Mouse (Mus musculus) kidney, adult 18-20 months (tissue): Measurements from ENCODE around the gene Ecm1.

Source experiments
- DNase-seq: peaks from one replicate; pipeline ENCODE4 v3.0.0; 2021

Gene Ecm1

DNA sequence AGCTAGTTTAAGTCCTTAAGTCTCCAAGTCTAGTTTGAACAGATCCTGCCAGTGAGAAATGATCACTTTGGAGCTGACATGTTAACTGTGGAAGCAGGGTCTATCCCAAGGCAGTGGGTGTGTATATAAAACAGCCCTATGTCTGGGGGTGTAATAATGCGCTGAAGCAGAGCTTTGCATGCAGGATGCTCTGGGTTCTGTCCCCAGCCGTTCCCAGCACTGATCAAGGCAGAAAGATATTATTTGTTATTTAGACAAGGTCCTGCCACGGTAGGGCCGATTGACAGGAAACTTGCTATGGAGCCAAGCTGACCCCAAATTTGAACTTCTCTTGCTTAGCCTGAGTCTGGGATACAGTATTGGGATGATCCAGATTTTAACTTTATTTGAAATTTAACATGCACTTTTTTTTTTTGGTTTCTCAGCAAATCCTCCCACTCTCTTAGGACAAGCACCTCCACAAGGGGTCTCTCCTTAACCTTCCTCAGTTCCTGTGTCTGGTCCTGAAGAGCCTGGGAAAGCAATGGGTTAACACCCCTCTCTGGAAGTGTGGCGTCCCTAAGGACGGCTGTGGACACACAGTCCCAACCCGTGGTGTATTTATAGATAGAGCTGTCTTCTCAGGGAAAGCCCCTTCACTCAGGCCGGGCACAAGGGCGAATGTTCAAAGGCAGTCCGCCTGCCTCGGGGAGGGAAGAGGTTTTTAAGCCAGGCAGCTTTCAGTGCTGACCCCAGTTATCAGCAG, 50.0 kb downstream of the Ecm1 start:
- DNase-seq, result no peak

DNA sequence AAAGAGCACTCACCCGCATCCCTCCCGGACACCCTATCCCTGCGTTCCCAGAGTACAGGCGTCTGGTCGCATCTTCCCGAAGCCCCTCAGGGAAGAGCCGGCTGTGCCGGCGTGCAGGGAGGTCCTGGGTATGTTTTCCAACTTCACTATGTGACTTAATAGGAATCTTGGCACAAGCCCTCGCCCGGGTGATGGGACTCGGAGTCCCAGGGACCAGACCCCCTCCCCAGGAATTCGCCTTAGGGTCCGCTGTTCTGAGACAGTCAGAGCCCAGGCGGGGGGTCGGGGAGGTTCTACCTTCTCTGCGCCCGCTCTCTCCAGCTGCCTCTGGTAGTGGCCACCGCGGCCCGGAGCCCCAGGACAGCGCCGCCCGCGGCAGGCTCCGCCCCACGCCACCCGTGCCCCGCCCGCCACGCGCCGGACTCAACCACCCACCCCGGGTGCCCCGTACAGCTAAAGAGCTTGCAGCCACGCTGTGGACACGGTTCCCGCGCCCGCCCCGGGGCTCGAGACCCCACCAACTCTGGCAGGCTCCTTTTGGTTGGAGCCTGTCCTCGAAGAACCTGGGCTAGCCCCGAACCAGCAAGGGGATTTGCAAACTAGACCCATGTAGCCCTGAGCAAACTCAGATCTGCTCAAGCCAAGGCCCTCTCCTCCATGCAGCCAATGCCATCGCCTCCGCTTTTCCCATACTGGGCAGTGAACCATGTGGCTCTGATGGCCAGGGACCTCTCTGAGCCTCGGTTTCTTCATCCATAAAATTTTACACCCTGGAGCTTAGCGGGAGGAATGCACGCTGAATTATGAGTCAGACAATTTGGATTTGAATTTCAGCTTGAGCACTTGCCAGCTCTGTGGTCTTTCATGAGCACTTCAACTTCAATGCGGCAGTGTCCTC, 51.6 kb downstream of the Ecm1 start, which contains the start of gene Adamtsl4:
Adamtsl4 (minus strand) TSS at position 394 of the 898 bp plus-strand sequence.
- peak; percentile 81 for DNase-seq

DNA sequence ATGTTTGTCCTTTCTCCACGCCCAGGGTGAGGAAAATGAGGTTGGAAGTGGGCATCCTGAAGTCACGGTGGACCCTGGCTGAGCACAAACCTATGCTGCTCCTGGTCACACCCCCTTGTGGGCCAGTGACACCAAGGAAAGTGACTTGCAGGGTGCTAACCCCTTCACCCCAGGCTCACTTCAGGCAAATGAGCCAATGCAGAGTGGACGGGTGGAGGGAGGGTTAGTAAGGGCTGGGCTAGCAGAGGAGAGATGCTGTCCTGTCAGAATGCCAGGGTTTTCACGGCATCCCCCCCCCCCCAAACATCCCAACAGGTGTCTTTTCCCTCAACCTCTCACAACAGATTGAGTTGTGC, 52.2 kb downstream of the Ecm1 start:
- DNase-seq, result no peak

DNA sequence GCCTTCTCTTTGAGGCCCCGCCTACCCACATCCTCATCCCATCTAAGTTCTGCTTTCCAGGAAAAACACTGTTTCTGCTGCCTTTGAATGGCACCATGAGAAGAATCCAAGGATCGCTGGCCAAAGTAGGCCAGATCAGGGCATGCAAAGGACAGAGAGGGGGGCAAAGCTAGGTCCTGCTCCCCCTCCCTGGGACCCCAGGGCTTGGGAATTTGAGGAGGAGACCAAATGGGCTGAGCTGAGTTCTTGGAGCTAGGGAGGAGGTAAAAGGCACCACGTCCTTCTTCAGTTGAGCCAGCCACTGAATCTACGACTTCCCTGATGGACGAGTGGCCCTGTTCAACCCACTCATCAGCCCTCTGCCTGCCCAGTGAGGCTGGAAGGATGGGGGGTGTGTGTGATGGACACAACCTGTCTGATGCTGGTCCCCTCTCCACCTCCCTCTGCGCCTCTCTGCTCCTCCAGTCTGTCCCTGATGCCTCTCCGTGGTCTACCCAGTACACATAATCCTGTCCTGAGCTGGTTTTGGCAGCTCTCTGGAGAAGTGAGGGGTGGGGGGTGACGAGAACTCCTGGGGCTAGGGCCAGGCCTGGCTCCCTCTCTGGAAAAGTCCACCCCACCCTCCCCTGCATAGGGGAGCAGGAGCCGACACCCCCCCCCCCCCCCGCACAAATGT, 52.7 kb downstream of the Ecm1 start:
- DNase-seq, result no peak

DNA sequence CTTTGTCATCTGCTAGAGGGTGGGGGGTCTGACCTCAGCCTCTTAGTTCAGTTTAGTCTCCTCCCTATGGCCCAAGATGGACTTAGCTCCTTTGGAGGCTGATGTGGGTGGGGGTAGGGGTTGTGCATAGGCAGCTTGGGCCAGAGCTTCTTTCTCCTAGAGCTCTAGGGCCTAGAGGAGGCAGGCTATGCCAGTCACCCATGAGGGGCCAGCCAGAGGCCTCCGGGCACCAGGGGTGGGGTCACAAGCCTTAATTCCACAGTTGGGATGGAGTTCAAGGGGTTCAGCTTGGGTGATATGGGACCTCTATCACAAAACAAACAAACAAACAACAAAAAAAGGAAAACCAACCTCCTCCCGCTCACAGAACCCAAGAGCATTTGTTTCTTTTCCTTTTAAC, 53.7 kb downstream of the Ecm1 start:
- no peak for DNase-seq

DNA sequence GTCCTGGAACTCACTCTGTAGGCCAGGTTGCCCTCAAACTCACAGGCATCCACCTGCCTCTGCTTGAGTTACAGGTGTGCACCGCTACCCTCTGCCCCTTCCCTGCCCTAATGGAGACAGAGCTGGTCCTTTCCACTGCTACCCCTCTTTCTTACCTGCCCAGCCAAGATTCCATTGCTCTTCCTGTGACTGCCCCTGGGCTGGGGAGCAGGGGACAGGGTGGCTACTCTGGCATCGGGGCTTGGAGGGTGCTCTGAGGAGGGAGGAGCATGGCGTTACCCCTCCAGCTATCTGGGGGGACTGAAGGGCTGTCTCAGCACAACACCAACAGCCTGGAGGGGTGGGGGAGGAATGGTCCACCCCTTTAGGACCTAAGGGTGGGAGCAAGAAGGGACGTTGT, 54.1 kb downstream of the Ecm1 start:
- no peak for DNase-seq

DNA sequence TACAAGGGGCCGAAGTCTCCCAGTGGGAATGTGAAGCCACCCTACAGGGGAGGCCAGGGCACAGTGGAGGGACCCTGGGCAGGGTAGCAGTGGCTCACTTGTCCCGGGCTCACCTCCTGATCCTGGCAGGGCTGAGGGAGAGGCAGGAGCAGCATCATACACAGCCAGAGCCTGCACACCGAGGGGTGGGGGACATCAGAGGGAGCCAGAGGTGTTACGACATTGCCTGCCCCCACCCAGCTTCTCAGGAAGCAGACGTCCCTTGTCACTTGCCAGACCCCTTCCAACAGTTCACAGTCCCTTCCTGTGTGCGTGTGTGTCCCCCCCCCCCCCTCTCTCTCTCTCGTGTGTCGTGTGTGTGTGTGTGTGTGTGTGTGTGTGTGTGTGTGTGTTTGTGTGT, 54.5 kb downstream of the Ecm1 start:
- no peak for DNase-seq
